Mouse (Mus musculus) effector memory CD4-positive, alpha-beta T cell, adult 5 months (primary cell): ENCODE measurements around the gene Pmfbp1. TPM values are rescaled to one million over a fixed set of nuclear protein-coding genes. Genes with fewer than 3 reads are reported as not detected.

Experiments used
- polyA plus RNA-seq: library from polyadenylated mRNA; unstranded; fragments of 100-300 nt; shearing (Covaris generic); gene quantifications from one replicate; pipeline ENCODE4 v1.2.1, GENCODE M21; 2017

The Pmfbp1 gene
- polyA plus RNA-seq: not detected

GRCm38 (mm10) chr8:109493727-109494126 lies at the start of gene Pmfbp1:
TSS of gene Pmfbp1 (plus strand) at chr8:109494027.

GRCm38 (mm10) chr8:109565498-109566333 lies 71.9 kb downstream of the Pmfbp1 start, which contains the start of the genes Dhx38 and Txnl4b:
TSS of gene Dhx38 (minus strand) at chr8:109565861.
TSS of gene Txnl4b (plus strand) at chr8:109565892.

GRCm38 (mm10) chr8:109578900-109579301 lies 85.1 kb downstream of the Pmfbp1 start, which contains the start of gene Hp:
TSS of gene Hp (minus strand) at chr8:109579172.

Other genes with a start within 250 kb of the Pmfbp1 start
- gene Dhx38, start 71.8 kb downstream of the Pmfbp1 start, polyA plus RNA-seq: 32.4 TPM
- gene Txnl4b, start 71.9 kb downstream of the Pmfbp1 start, polyA plus RNA-seq: 4.5 TPM
- not detected for gene Hp, start 85.1 kb downstream of the Pmfbp1 start, polyA plus RNA-seq
- gene Dhodh, start 114.6 kb downstream of the Pmfbp1 start, polyA plus RNA-seq: 21.7 TPM
- 0.79 TPM for gene Pkd1l3, start 120.5 kb downstream of the Pmfbp1 start, polyA plus RNA-seq
- gene Ist1, start 199.2 kb downstream of the Pmfbp1 start, polyA plus RNA-seq: 144 TPM
- gene Zfp821, start 211.5 kb downstream of the Pmfbp1 start, polyA plus RNA-seq: 9.7 TPM
- gene Atxn1l, start 243.7 kb downstream of the Pmfbp1 start, polyA plus RNA-seq: 5.4 TPM